Mouse (Mus musculus): ENCODE data around the gene Dhh. TPM values are rescaled to one million over a fixed set of nuclear protein-coding genes. Genes with fewer than 3 reads are reported as not detected.

The Dhh gene
- polyA plus RNA-seq, 1 experiment: 2.6 TPM

DNA sequence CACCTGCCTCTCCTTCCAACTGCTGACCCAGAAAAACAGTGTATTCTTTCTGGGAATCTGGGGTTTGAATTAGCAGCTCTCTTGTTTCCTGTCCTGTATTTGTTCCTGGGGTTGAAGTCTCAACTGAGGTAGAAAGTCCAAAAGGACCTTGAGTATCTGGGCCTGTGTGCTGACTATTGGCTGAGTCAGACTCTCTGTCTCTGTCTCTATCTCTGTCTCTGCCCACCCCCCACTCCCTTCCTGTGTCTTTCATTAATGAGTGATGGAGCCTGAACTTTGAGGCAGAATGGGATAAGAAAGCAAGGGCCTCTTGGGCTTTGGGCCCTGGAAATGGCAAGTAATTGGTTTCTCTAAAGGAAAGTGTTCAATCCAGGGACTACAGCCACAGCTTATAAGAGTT, 14.7 kb downstream of the Dhh start:
- TF ChIP-seq CTCF (IDR thresholded peaks at IDR 0.05; ENCODE audit: borderline replicate concordance, control insufficient read depth, extremely low read depth, insufficient read depth, low read length, poor library complexity): no peak
- no peak for TF ChIP-seq POLR2A (IDR thresholded peaks at IDR 0.05; ENCODE audit: control insufficient read depth, extremely low read depth, insufficient read depth, low read length, poor library complexity)
- no peak for DNase-seq
- H3K27ac ChIP-seq (ENCODE audit: control insufficient read depth, insufficient read depth, low read length): no peak overlapping the region

DNA sequence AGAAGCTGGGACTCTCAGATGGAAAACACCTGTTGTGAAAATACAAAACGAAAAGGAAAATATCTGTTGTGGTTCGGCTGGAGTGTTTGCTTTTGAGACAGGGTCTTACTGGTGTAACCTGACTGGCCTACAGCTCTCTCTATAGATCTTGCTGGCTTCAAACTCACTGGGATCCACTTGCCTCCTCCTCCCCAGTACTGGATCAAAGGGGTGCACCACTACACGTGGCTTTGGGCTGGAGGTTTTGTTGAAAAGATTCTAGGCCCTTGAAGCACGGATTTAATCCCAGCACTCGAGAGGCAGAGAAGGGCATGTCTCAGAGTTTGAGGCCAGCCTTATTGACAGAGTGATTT, 16.7 kb downstream of the Dhh start:
- no peak for DNase-seq
- WGBS: 15% methylated on average over 5 of the region's 5 CpGs
- TF ChIP-seq CTCF (IDR thresholded peaks at IDR 0.05; ENCODE audit: borderline replicate concordance, control insufficient read depth, extremely low read depth, insufficient read depth, low read length, poor library complexity) (no peak), POLR2A (IDR thresholded peaks at IDR 0.05; ENCODE audit: control insufficient read depth, extremely low read depth, insufficient read depth, low read length, poor library complexity) (no peak)
- Histone ChIP-seq H3K4me1 (replicated peaks; ENCODE audit: control insufficient read depth, insufficient read depth, low read length) (peaks cover 9% of the 10 kb centered on the region), H3K27me3 (ENCODE audit: control insufficient read depth, insufficient read depth, low read length) (no peaks in the 10 kb centered on the region), H3K27ac (ENCODE audit: control insufficient read depth, insufficient read depth, low read length) (no peak overlapping the region), H3K36me3 (ENCODE audit: control insufficient read depth, insufficient read depth, low read length) (no peaks in the 10 kb centered on the region), H3K4me3 (ENCODE audit: control insufficient read depth, insufficient read depth, low read length) (no peak overlapping the region)

More for the DNA sequence above, 14.7 kb downstream of the Dhh start:
- H3K4me3 ChIP-seq (ENCODE audit: control insufficient read depth, insufficient read depth, low read length): no peak overlapping the region
- no peaks in the 10 kb centered on the region for H3K36me3 ChIP-seq (ENCODE audit: control insufficient read depth, insufficient read depth, low read length)
- H3K27me3 ChIP-seq (ENCODE audit: control insufficient read depth, insufficient read depth, low read length): no peaks in the 10 kb centered on the region
- peaks cover 9% of the 10 kb centered on the region for H3K4me1 ChIP-seq (replicated peaks; ENCODE audit: control insufficient read depth, insufficient read depth, low read length)

DNA sequence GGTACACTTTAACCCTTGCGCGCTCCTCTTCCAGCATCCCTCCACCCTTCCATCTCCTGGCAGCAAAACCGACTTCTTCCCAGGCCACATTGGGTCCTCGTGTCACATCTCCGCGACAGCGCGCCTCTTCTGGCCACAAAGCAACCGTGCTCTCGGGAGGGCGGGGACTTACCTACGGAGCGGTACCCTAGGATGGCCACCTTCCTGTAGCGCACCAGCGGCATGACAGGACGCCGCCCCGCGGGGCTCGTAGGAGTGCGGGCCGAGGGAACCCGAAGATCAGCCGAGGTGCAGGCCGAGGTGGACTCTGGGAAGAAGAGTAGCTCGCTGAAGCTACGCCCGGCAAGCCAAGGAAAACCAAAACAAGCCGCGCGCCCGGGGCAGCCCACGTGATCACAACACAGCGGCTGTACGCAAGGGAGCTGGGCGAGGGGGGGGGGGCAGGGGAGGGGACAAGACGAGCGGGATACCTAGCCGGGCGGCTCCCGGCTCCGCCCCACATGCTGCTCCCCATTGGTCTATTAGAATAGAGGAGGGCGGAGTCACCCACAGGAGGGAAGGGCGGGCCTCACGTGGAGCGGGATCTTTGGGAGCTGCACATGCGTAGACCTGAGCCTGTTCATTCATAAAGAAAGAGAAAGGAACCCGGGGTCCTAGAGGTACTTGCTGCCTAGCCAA, 17.2 kb downstream of the Dhh start:
- Histone ChIP-seq H3K27ac (ENCODE audit: control insufficient read depth, insufficient read depth, low read length) (no peak overlapping the region), H3K4me3 (ENCODE audit: control insufficient read depth, insufficient read depth, low read length) (peak overlapping the region; percentile 68), H3K27me3 (ENCODE audit: control insufficient read depth, insufficient read depth, low read length) (no peaks in the 10 kb centered on the region), H3K4me1 (replicated peaks; ENCODE audit: control insufficient read depth, insufficient read depth, low read length) (peaks cover 9% of the 10 kb centered on the region), H3K36me3 (ENCODE audit: control insufficient read depth, insufficient read depth, low read length) (no peaks in the 10 kb centered on the region)
- under 1% methylated on average over 47 of the region's 48 CpGs for WGBS
- peak; percentile 89 for DNase-seq
- TF ChIP-seq POLR2A (IDR thresholded peaks at IDR 0.05; ENCODE audit: control insufficient read depth, extremely low read depth, insufficient read depth, low read length, poor library complexity) (0 out of 2 replicates have a peak, but pooled peaks have one; percentile 65), CTCF (IDR thresholded peaks at IDR 0.05; ENCODE audit: borderline replicate concordance, control insufficient read depth, extremely low read depth, insufficient read depth, low read length, poor library complexity) (peak; percentile 71; the same call in 1 of the 2 replicates)

DNA sequence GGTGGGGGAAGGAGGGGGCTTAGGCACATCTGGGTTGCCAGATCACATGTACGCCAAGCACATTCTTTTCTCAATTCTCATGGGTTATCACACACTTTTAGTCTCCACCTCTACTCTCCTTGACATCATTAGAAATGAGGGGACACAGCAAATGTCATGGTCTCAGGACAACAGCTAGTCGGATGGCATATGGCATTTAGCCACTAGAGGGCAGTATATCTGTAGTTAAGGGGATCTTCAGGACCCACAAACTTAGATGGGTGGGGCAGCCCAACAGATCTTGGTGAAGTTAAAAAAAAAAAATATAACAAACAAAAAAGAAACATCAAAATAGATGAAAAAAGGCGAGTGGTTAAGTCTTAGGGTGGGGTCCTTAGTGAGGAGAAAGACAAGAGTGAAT, 21.0 kb downstream of the Dhh start:
- Histone ChIP-seq H3K27me3 (ENCODE audit: control insufficient read depth, insufficient read depth, low read length) (no peaks in the 10 kb centered on the region), H3K27ac (ENCODE audit: control insufficient read depth, insufficient read depth, low read length) (no peak overlapping the region), H3K4me1 (replicated peaks; ENCODE audit: control insufficient read depth, insufficient read depth, low read length) (peaks cover 11% of the 10 kb centered on the region), H3K36me3 (ENCODE audit: control insufficient read depth, insufficient read depth, low read length) (no peaks in the 10 kb centered on the region), H3K4me3 (ENCODE audit: control insufficient read depth, insufficient read depth, low read length) (no peak overlapping the region)
- peak; percentile 68 for DNase-seq
- WGBS: 24% methylated on average over 3 of the region's 3 CpGs
- TF ChIP-seq POLR2A (IDR thresholded peaks at IDR 0.05; ENCODE audit: control insufficient read depth, extremely low read depth, insufficient read depth, low read length, poor library complexity) (no peak), CTCF (IDR thresholded peaks at IDR 0.05; ENCODE audit: borderline replicate concordance, control insufficient read depth, extremely low read depth, insufficient read depth, low read length, poor library complexity) (no peak)

DNA sequence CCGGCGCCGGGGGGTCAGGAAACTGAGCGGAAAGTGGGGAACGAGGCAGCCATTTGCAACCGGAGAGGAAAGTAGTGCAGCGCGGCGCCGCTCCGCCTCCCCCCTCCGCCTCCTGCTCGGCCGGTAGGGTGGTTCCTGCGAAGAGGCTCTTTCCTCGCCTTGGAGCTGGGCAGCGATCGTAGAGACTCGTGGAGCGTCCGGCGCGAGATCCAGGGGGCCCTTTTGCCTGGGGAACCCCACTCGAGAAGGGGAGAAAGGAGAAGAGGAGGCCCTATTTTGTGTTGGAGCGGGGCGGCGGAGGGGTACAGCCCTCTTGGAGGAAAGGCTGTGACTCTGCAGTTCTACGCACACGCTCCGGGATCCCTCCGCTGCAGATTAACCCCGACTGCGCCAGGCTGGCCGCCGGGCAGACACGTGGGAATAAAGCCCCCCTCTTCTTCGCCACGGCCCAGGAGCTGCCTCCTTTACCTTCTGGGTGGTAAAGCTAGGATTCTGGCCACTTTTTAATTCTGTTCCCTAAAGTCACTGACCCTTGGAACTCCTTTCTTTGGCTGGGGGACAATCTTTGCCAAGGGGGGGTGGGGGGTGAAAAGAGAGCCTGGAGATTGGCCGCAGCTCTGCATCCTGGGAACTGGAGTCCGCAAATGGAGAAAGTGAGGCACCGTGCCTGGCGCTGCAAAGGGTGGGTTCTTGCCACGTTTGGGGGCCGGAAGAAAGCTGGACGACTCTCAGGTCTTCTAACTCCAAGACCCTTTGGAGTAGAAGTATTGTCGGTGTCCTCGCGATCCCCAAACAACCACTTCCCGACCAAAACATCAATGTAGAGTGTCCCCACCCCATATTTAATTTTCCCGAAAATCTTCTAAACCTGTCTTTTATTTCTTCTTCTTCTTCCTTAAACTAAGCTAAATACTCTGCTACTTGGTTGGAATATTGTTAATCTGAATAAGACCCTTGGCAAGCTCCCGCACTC, 26.1 kb downstream of the Dhh start:
- peak overlapping the region; percentile 98 for H3K4me3 ChIP-seq (ENCODE audit: control insufficient read depth, insufficient read depth, low read length)
- H3K27ac ChIP-seq (ENCODE audit: control insufficient read depth, insufficient read depth, low read length): peak overlapping the region; percentile 84
- no peaks in the 10 kb centered on the region for H3K36me3 ChIP-seq (ENCODE audit: control insufficient read depth, insufficient read depth, low read length)
- TF ChIP-seq CTCF (IDR thresholded peaks at IDR 0.05; ENCODE audit: borderline replicate concordance, control insufficient read depth, extremely low read depth, insufficient read depth, low read length, poor library complexity) (peak; percentile 49; the same call in 1 of the 2 replicates), POLR2A (IDR thresholded peaks at IDR 0.05; ENCODE audit: control insufficient read depth, extremely low read depth, insufficient read depth, low read length, poor library complexity) (peak; percentile 44; the same call in 1 of the 2 replicates)
- no peaks in the 10 kb centered on the region for H3K27me3 ChIP-seq (ENCODE audit: control insufficient read depth, insufficient read depth, low read length)
- DNase-seq: peak; percentile 91
- WGBS: 2% methylated on average over 51 of the region's 51 CpGs
- peaks cover 26% of the 10 kb centered on the region for H3K4me1 ChIP-seq (replicated peaks; ENCODE audit: control insufficient read depth, insufficient read depth, low read length)

DNA sequence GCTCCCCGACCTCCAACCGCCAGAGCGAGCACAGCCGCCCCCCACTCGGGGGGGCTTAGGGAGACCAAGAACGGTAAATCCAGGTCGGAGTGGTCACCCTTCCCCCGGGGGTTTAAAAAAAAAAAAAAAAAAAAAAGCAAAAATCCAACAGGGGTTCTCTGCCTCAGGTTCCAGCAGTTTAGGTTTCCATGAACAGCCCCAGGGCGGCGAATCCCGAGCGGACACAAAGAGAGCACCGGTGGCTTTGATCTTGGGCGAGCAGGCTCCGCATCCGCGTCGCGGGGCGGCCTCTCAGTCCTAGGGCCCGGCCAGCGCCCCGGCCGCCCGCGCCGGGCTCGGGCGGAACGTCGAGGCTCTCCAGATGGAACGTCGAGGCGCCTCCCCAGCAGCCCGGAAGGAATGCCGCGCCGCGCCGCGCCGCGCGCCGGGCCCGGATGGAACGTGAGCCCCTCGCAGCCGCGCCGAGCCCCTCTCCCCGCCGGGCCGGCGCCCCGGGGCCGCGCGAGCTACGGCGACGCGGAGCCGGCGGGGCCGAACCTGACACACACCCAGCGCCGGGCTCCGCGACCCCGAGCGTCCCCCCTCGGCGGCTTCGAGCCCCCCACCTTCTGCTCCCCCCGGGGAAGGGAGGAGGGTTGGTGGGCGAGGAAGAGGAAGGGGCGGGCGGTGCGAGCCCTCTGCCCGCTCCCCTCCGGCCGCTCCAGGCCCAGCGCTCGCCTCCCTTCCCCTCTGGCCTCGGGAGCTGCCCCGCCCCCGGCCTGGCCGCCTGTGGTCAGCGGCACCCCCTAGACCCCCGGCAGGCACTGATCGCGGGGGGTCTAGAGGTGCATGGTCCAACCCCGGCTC, 27.0 kb downstream of the Dhh start, which contains the start of gene Kmt2d:
Kmt2d (minus strand) TSS at position 135 of the 846 bp plus-strand sequence.
- DNase-seq: peak; percentile 48
- Histone ChIP-seq H3K36me3 (ENCODE audit: control insufficient read depth, insufficient read depth, low read length) (peaks cover 4% of the 10 kb centered on the region), H3K27me3 (ENCODE audit: control insufficient read depth, insufficient read depth, low read length) (no peaks in the 10 kb centered on the region), H3K4me1 (replicated peaks; ENCODE audit: control insufficient read depth, insufficient read depth, low read length) (peaks cover 27% of the 10 kb centered on the region), H3K27ac (ENCODE audit: control insufficient read depth, insufficient read depth, low read length) (peak within 1 kb of the TSS; percentile 84), H3K4me3 (ENCODE audit: control insufficient read depth, insufficient read depth, low read length) (peak within 1 kb of the TSS; percentile 98)
- under 1% methylated on average over 82 of the region's 94 CpGs for WGBS
- TF ChIP-seq POLR2A (IDR thresholded peaks at IDR 0.05; ENCODE audit: control insufficient read depth, extremely low read depth, insufficient read depth, low read length, poor library complexity) (no peak; the same call in 1 of the 2 replicates), CTCF (IDR thresholded peaks at IDR 0.05; ENCODE audit: borderline replicate concordance, control insufficient read depth, extremely low read depth, insufficient read depth, low read length, poor library complexity) (0 out of 2 replicates have a peak, but pooled peaks have one; percentile 38)

Measured in thymus, adult 2 months (tissue).